Mouse (Mus musculus): ENCODE results near the gene Ly6g.

DNA sequence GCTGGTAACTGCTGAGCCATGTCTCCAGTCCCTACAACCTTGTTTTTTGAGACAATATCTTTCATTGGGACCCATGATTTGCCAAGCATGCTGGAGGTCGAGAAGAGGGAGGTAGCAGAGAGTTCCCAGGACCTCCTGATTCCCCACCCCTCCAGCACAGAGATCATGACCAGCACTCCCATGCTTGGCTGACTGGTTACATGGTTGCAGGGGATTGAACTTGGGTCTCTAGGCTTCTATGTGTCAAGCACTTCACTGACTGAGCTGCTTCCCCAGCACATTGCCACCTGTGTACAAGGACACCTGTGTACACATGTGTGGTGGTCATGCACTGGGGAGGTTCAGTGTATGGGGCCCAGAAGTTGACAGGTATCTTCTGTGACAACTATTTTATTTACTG, 2.6 kb downstream of the Ly6g start:
- TF ChIP-seq CTCF (IDR thresholded peaks at IDR 0.05; ENCODE audit: insufficient read depth, low read length) (no peak), POLR2A (IDR thresholded peaks at IDR 0.05; ENCODE audit: borderline replicate concordance, extremely low read depth, low read depth, low read length) (no peak)
